Mouse (Mus musculus) CH12.LX (cell line): ENCODE measurements around the gene Pnldc1. TPM values are rescaled to one million over a fixed set of nuclear protein-coding genes. Genes with fewer than 3 reads are reported as not detected.
"Not testable (repeated sequence)": the region's sequence is repeated elsewhere in the genome, so short reads cannot be mapped to it uniquely, and the experiment has no call there.

Experiments used
- DNase-seq: peaks from one replicate; pipeline ENCODE4 v3.0.0-alpha.2; 2013; ENCODE audit errors: extremely low read depth
- H3K27ac ChIP-seq: 2 replicates; pipeline ENCODE4 v1.5.1; 2012; ENCODE audit warnings: low read depth, mild to moderate bottlenecking, control low read depth, moderate library complexity; ENCODE audit not compliant: insufficient read depth
- H3K27me3 ChIP-seq: replicated peaks from 2 replicates; pipeline ENCODE3; 2012; ENCODE audit warnings: inconsistent platforms
- H3K36me3 ChIP-seq, 2 experiments: replicated peaks in 1 of 2; 2 replicates each; pipeline versions ENCODE3 to v1.6.1; 2012; ENCODE audit warnings: inconsistent platforms in 1 of 2, low read length in 1 of 2, mild to moderate bottlenecking in 1 of 2, mixed read lengths in 1 of 2, moderate library complexity in 1 of 2; ENCODE audit not compliant: control insufficient read depth in 1 of 2, insufficient read depth in 1 of 2
- H3K4me1 ChIP-seq, 2 experiments: 2 replicates each; pipeline ENCODE4 v1.6.1; 2012; ENCODE audit warnings: inconsistent platforms in 1 of 2, moderate library complexity in 1 of 2; ENCODE audit not compliant: insufficient read depth in 2 of 2, control insufficient read depth in 1 of 2
- H3K4me2 ChIP-seq: 2 replicates; pipeline ENCODE4 v1.6.1; 2012; ENCODE audit warnings: low read depth, mild to moderate bottlenecking, control low read depth; ENCODE audit not compliant: poor library complexity, insufficient read depth, severe bottlenecking
- H3K4me3 ChIP-seq, 3 experiments: fragments of 150-350 bp in 1 of 3; sonication (generic) in 1 of 3; replicated peaks in 1 of 3; 2 replicates each; pipeline versions ENCODE3 to v1.5.1; 2011 to 2012; ENCODE audit warnings: low read depth in 2 of 3, low read length in 2 of 3, mild to moderate bottlenecking in 2 of 3, moderate library complexity in 2 of 3, control low read depth in 1 of 3, improper control_type of control experiment in 1 of 3, inconsistent platforms in 1 of 3, mixed read lengths in 1 of 3; ENCODE audit not compliant: poor library complexity in 1 of 3
- H3K79me2 ChIP-seq: replicated peaks from 2 replicates; pipeline ENCODE4 v1.6.1; 2012; ENCODE audit warnings: mild to moderate bottlenecking, moderate library complexity; ENCODE audit not compliant: control insufficient read depth, poor library complexity, insufficient read depth, severe bottlenecking; ENCODE audit errors: extremely low read depth
- H3K9ac ChIP-seq: 2 replicates; pipeline ENCODE4 v1.6.1; 2012; ENCODE audit warnings: low read depth, mild to moderate bottlenecking, control low read depth, moderate library complexity; ENCODE audit not compliant: insufficient read depth
- H3K9me3 ChIP-seq: replicated peaks from 2 replicates; pipeline ENCODE3; 2012; ENCODE audit warnings: low read length, inconsistent platforms, mixed read lengths
- CHD2 ChIP-seq: IDR thresholded peaks from 2 replicates; pipeline ENCODE4 v1.6.1; 2011; ENCODE audit warnings: low read length, improper control_type of control experiment
- ELF1 ChIP-seq: IDR thresholded peaks from 2 replicates; pipeline ENCODE4 v1.6.1; 2014; ENCODE audit warnings: low read depth, mild to moderate bottlenecking, inconsistent platforms, low read length, improper control_type of control experiment
- ETS1 ChIP-seq: conservative IDR thresholded peaks from 2 replicates; pipeline ENCODE4 v1.6.1; 2012; ENCODE audit warnings: low read depth, mild to moderate bottlenecking, inconsistent platforms, low read length, improper control_type of control experiment, moderate library complexity
- GABPA ChIP-seq: IDR thresholded peaks from 2 replicates; pipeline ENCODE4 v1.6.1; 2012; ENCODE audit warnings: low read depth, low read length, improper control_type of control experiment, inconsistent platforms; ENCODE audit not compliant: insufficient replicate concordance
- IRF4 ChIP-seq: IDR thresholded peaks from 2 replicates; pipeline ENCODE4 v1.6.1; 2014; ENCODE audit warnings: low read depth, mild to moderate bottlenecking, inconsistent platforms, low read length, improper control_type of control experiment
- JUN ChIP-seq: IDR thresholded peaks from 2 replicates; pipeline ENCODE4 v1.6.1; 2011; ENCODE audit warnings: low read depth, mild to moderate bottlenecking, low read length, improper control_type of control experiment, moderate library complexity; ENCODE audit not compliant: insufficient read depth
- MAFK ChIP-seq: IDR thresholded peaks from 2 replicates; pipeline ENCODE4 v1.6.1; 2011; ENCODE audit warnings: low read length, improper control_type of control experiment; ENCODE audit not compliant: insufficient replicate concordance
- MAZ ChIP-seq: IDR thresholded peaks from 2 replicates; pipeline ENCODE4 v1.6.1; 2012; ENCODE audit warnings: low read depth, mild to moderate bottlenecking, inconsistent platforms, low read length, improper control_type of control experiment, moderate library complexity
- NELFE ChIP-seq: IDR thresholded peaks from 2 replicates; pipeline ENCODE4 v1.6.1; 2011; ENCODE audit warnings: low read depth, low read length, improper control_type of control experiment
- PAX5 ChIP-seq: IDR thresholded peaks from 2 replicates; pipeline ENCODE4 v1.6.1; 2012; ENCODE audit warnings: low read length, inconsistent platforms, mixed read lengths
- POLR2A ChIP-seq: IDR thresholded peaks from 2 replicates; pipeline ENCODE4 v1.6.1; 2011; ENCODE audit warnings: low read depth, mild to moderate bottlenecking, improper control_type of control experiment, low read length
- SIN3A ChIP-seq: IDR thresholded peaks from 2 replicates; pipeline ENCODE4 v1.6.1; 2012; ENCODE audit warnings: low read length, improper control_type of control experiment, inconsistent platforms
- SMC3 ChIP-seq: IDR thresholded peaks from 2 replicates; pipeline ENCODE4 v1.6.1; 2011; ENCODE audit warnings: low read depth, low read length, improper control_type of control experiment
- UBTF ChIP-seq: IDR thresholded peaks from 2 replicates; pipeline ENCODE4 v1.6.1; 2012; ENCODE audit warnings: low read depth, mild to moderate bottlenecking, inconsistent platforms, low read length, improper control_type of control experiment, moderate library complexity
- USF1 ChIP-seq: IDR thresholded peaks from 2 replicates; pipeline ENCODE4 v1.6.1; 2014; ENCODE audit warnings: low read depth, mild to moderate bottlenecking, inconsistent platforms, low read length, improper control_type of control experiment
- ZC3H11A ChIP-seq: IDR thresholded peaks from 2 replicates; pipeline ENCODE4 v1.6.1; 2012; ENCODE audit warnings: low read depth, mild to moderate bottlenecking, inconsistent platforms, low read length, improper control_type of control experiment
- ZNF384 ChIP-seq: IDR thresholded peaks from 2 replicates; pipeline ENCODE4 v1.6.1; 2012; ENCODE audit warnings: low read depth, low read length, improper control_type of control experiment, inconsistent platforms
- dilution Hi-C: fragments of 300-500 bp; cut with MboI; formaldehyde crosslinking; loops from 2 replicates; pipeline ENCODE4 v1.14.3; 2020; ENCODE audit warnings: low sequenced_read_pairs; ENCODE audit not compliant: extremely low pct_unique_long_range_greater_than_20kb, extremely low pct_ligation_motif_present
- in situ Hi-C: fragments of 300-500 bp; cut with MboI; formaldehyde crosslinking; loops from 3 replicates; pipeline ENCODE4 v1.14.3; 2019; ENCODE audit warnings: low sequenced_read_pairs, low pct_ligation_motif_present, low pct_unique_long_range_greater_than_20kb, mixed read lengths
- polyA plus RNA-seq: library from polyadenylated mRNA; unstranded; fragments of >175 nt; gene quantifications from 2 replicates; pipeline ENCODE4 v1.2.1, GENCODE M21; 2012; ENCODE audit warnings: low read depth; ENCODE audit not compliant: insufficient read length
- total RNA-seq, 2 experiments: library from RNA; depleted of rRNA; stranded (reverse); fragments of 300-350 nt in 1 of 2; fragments of >200 nt in 1 of 2; gene quantifications; 2 replicates each; pipeline ENCODE4 v1.2.3; 2012 to 2014

Gene Pnldc1
- 0.25 and 0.84 TPM in 2 replicates for total RNA-seq (2012; rRNA removed)
- total RNA-seq (2014; rRNA removed), result 0.11 and 0.19 TPM in 2 replicates
- 0.90 and 1.2 TPM in 2 replicates for polyA plus RNA-seq

DNA sequence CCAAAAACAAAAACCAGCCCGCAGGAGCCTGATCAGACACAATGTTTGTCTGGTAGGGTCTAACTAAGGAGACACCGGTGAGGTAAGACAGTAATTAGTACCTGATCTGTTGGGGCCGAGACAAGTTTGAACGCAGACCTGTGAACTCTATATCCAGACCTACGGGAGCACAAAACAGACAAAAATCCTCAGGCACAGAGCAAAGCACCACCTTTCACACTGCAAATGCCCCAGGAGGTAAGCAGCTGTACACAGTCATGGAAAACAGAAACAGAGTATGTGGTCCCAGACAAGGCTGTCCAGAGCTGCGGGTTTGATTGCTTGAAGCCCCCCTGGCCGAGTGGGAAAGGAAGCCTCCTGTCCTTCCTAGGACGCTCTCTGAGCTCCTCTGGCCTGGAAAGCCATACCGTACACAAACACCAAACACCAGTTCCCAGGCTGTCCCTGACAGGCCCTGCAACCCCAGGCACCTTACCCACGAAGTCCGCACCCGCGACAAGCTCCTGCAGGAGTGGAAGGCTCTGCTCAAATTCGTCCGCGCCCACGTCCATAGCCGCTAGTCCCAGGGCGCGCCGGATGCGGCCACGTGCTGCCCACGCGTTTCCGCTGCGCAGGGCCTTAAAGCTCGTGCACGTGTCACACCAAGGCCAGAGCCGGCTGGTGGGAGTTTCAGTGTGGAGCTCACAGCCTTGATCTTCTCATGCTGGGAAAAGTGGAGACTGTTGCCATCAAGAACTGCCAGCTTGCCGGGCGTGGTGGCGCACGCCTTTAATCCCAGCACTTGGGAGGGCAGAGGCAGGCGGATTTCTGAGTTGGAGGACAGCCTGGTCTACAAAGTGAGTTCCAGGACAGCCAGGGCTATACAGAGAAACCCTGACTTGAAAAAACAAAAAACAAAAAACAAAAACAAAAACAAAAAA lies at the start of gene Pnldc1:
Pnldc1 (minus strand) TSS at position 870 of the 920 bp plus-strand sequence.
- in situ Hi-C loops, result no loop called here
- dilution Hi-C loops, result no loop called here
- H3K27ac ChIP-seq, result no peak within 1 kb of the TSS
- H3K36me3 ChIP-seq, result peaks cover 30 to 67% of the 10 kb centered on the region in 2 experiments
- no peaks in the 10 kb centered on the region for H3K9me3 ChIP-seq
- no peak within 1 kb of the TSS for H3K4me2 ChIP-seq
- TF ChIP-seq ELF1 (no peak), MAZ (no peak), CHD2 (no peak), USF1 (no peak), NELFE (no peak), IRF4 (no peak), GABPA (no peak), ZNF384 (no peak), ZC3H11A (no peak), ETS1 (no peak)
- no peak within 1 kb of the TSS for H3K4me3 ChIP-seq
- H3K27me3 ChIP-seq, result no peaks in the 10 kb centered on the region
- peaks cover 16% of the 10 kb centered on the region for H3K79me2 ChIP-seq
- no peak within 1 kb of the TSS for H3K9ac ChIP-seq
- H3K4me1 ChIP-seq, result peaks cover 0 to 22% of the 10 kb centered on the region in 2 experiments; a peak in 2 of 4 replicates
- DNase-seq, result no peak

DNA sequence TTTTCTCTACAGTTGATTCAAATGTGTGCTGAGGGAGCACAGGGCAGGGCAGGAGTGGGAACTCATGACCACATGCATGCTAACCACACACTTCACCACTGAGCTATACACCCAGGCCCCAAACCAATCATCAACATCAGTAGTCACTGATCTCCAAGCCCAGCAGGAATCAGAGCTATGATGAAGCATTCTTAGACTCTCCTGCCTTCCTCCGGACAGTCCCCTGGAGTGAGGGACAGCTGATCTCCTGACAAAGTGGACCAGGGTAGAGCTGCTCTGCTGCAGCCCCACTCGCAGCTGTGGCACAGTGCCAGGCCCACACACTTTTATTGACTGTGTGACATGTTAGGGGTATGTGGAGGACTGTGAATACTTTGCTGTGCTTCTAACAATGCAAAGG lies 49.3 kb upstream of the Pnldc1 start:
- H3K27me3 ChIP-seq, in situ Hi-C loops, H3K9me3 ChIP-seq, dilution Hi-C loops, DNase-seq, H3K79me2 ChIP-seq, H3K27ac ChIP-seq, H3K9ac ChIP-seq: not testable (repeated sequence)
- H3K4me3 ChIP-seq, result peak overlapping the region in 1 of 3 experiments; percentile 20
- peaks cover 5 to 13% of the 10 kb centered on the region in 2 experiments; a peak in 3 of 4 replicates for H3K4me1 ChIP-seq
- peaks cover 7 to 24% of the 10 kb centered on the region in 2 experiments for H3K36me3 ChIP-seq
- peak overlapping the region; percentile 56; the same call in 1 of the 2 replicates for H3K4me2 ChIP-seq

GRCm38 (mm10) chr17:12956664-12957063 lies 46.6 kb upstream of the Pnldc1 start:
- peaks cover 2 to 11% of the 10 kb centered on the region in 2 experiments; a peak in 2 of 4 replicates for H3K4me1 ChIP-seq
- H3K4me3 ChIP-seq, result no peak overlapping the region
- TF ChIP-seq POLR2A (no peak), CHD2 (no peak), UBTF (no peak), MAZ (no peak), MAFK (no peak), PAX5 (no peak), USF1 (no peak), NELFE (no peak), ELF1 (no peak), SIN3A (no peak), JUN (no peak), SMC3 (no peak)
- no peaks in the 10 kb centered on the region for H3K27me3 ChIP-seq
- H3K9me3 ChIP-seq, result no peaks in the 10 kb centered on the region
- peaks cover 23 to 40% of the 10 kb centered on the region in 2 experiments for H3K36me3 ChIP-seq
- no peak for DNase-seq
- dilution Hi-C loops, result no loop called here
- no peak overlapping the region for H3K4me2 ChIP-seq
- H3K9ac ChIP-seq, result no peak overlapping the region
- in situ Hi-C loops, result no loop called here
- H3K27ac ChIP-seq, result no peak overlapping the region
- H3K79me2 ChIP-seq, result no peaks in the 10 kb centered on the region
